Mouse (Mus musculus): ENCODE measurements around the gene Ucp2. TPM values are rescaled to one million over a fixed set of nuclear protein-coding genes. Genes with fewer than 3 reads are reported as not detected.

Ucp2 gene
- polyA plus RNA-seq (2015; fragmentation: Nextera tagmentation; extraction: Ambion mirVana) = 150 and 195 TPM in 2 replicates

DNA sequence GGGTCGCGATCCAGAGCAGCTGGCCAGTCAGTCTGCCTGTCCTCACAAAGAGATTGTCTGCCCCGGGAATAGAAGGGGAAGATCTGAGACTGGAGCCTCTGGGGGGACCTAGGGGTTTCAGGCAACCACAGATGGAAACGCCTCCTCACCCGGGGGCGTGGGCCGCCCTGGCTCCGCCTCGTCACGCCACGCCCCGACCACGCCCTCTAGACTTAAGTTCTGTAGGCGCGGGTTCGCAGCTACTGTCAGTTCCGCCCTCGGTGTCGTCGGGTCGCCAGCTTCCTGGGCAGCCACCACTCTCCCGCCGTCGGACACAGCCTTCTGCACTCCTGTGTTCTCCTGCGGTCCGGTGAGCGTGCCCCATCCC lies at the start of gene Ucp2:
Gene Ucp2, plus strand, starts transcription at position 221 of the 367 bp plus-strand sequence.
- H3K27ac ChIP-seq (ENCODE audit: low read length) = peak within 1 kb of the TSS; percentile 75
- 1% methylated on average over 27 of the region's 27 CpGs for WGBS
- peak; percentile 59 for ATAC-seq (replicated peaks; ENCODE audit: extremely low read depth, insufficient read depth, low FRiP score)
- H3K9ac ChIP-seq (ENCODE audit: low read length) = peak within 1 kb of the TSS; percentile 72
- H3K27me3 ChIP-seq (ENCODE audit: control insufficient read depth, insufficient read depth, low read length) = no peaks in the 10 kb centered on the region
- peaks cover 38% of the 10 kb centered on the region for H3K4me1 ChIP-seq (ENCODE audit: control insufficient read depth, insufficient read depth, low read length)
- no peaks in the 10 kb centered on the region for H3K9me3 ChIP-seq (replicated peaks; ENCODE audit: control insufficient read depth, low read length)
- peaks cover 2% of the 10 kb centered on the region; the same call in 1 of the 2 replicates for H3K36me3 ChIP-seq (ENCODE audit: control insufficient read depth, insufficient read depth)
- peak within 1 kb of the TSS; percentile 77 for H3K4me2 ChIP-seq (ENCODE audit: low read depth, low read length)
- peak within 1 kb of the TSS; percentile 55 for H3K4me3 ChIP-seq (ENCODE audit: low read length)

DNA sequence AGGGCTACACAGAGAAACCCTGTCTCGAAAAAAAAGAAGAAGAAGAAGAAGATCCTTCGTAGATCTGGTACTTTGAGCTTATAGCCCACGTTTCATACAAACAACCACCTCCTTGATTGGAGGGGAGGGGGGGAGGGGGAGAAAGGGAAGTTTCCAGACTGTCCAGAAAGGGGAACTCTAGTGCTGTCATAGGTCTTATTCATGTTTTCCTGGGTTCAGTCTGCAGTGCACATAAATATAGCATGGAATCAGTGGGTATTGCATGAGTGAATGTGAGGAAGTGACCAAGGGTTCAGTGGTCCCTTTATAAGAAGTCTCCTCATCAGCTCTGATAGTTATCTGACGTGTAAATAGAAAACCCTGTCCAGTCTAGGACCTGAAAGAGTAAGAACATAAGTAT lies 49.4 kb upstream of the Ucp2 start:
- H3K4me3 ChIP-seq (ENCODE audit: low read length) = no peak overlapping the region
- no peak for ATAC-seq (replicated peaks; ENCODE audit: extremely low read depth, insufficient read depth, low FRiP score)
- H3K9me3 ChIP-seq (replicated peaks; ENCODE audit: control insufficient read depth, low read length) = no peaks in the 10 kb centered on the region
- no peak overlapping the region for H3K27ac ChIP-seq (ENCODE audit: low read length)
- peaks cover 29% of the 10 kb centered on the region for H3K36me3 ChIP-seq (ENCODE audit: control insufficient read depth, insufficient read depth)
- H3K27me3 ChIP-seq (ENCODE audit: control insufficient read depth, insufficient read depth, low read length) = no peaks in the 10 kb centered on the region
- 87% methylated on average over 4 of the region's 4 CpGs for WGBS
- no peak overlapping the region for H3K4me2 ChIP-seq (ENCODE audit: low read depth, low read length)
- no peak overlapping the region for H3K9ac ChIP-seq (ENCODE audit: low read length)
- no peaks in the 10 kb centered on the region for H3K4me1 ChIP-seq (ENCODE audit: control insufficient read depth, insufficient read depth, low read length)

GRCm38 (mm10) chr7:100446271-100446670 lies 46.9 kb upstream of the Ucp2 start:
- H3K27me3 ChIP-seq (ENCODE audit: control insufficient read depth, insufficient read depth, low read length) = no peaks in the 10 kb centered on the region
- WGBS = 97% methylated on average over 5 of the region's 5 CpGs
- H3K4me3 ChIP-seq (ENCODE audit: low read length) = no peak overlapping the region
- no peaks in the 10 kb centered on the region for H3K4me1 ChIP-seq (ENCODE audit: control insufficient read depth, insufficient read depth, low read length)
- H3K9ac ChIP-seq (ENCODE audit: low read length) = no peak overlapping the region
- H3K9me3 ChIP-seq (replicated peaks; ENCODE audit: control insufficient read depth, low read length) = no peaks in the 10 kb centered on the region
- ATAC-seq (replicated peaks; ENCODE audit: extremely low read depth, insufficient read depth, low FRiP score) = no peak
- no peak overlapping the region for H3K27ac ChIP-seq (ENCODE audit: low read length)
- H3K36me3 ChIP-seq (ENCODE audit: control insufficient read depth, insufficient read depth) = peaks cover 34% of the 10 kb centered on the region
- no peak overlapping the region for H3K4me2 ChIP-seq (ENCODE audit: low read depth, low read length)

DNA sequence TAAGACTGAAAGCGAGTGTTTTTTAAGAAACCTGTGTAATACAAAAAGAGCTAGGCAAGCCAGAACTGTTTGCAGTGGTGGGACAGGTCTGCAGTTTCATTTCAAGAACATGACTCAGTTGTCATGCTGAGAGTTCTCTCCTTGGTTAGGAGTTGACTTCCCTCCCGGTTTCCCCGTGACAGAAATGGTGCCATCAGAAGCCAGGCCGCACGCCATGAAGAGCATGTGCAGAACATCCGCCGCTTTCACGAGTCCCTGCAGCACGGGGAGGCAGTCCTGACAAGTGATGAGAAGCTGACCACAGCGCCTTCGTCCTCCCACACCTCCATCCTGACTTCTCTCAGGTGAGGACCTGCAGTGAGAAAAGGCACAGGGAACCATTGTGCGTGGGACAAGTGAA lies 44.6 kb upstream of the Ucp2 start:
- H3K4me3 ChIP-seq (ENCODE audit: low read length) = no peak overlapping the region
- H3K4me1 ChIP-seq (ENCODE audit: control insufficient read depth, insufficient read depth, low read length) = no peaks in the 10 kb centered on the region
- 89% methylated on average over 12 of the region's 12 CpGs for WGBS
- H3K27me3 ChIP-seq (ENCODE audit: control insufficient read depth, insufficient read depth, low read length) = no peaks in the 10 kb centered on the region
- H3K4me2 ChIP-seq (ENCODE audit: low read depth, low read length) = no peak overlapping the region
- no peak overlapping the region for H3K9ac ChIP-seq (ENCODE audit: low read length)
- H3K36me3 ChIP-seq (ENCODE audit: control insufficient read depth, insufficient read depth) = peaks cover 39% of the 10 kb centered on the region
- H3K27ac ChIP-seq (ENCODE audit: low read length) = no peak overlapping the region
- ATAC-seq (replicated peaks; ENCODE audit: extremely low read depth, insufficient read depth, low FRiP score) = no peak
- H3K9me3 ChIP-seq (replicated peaks; ENCODE audit: control insufficient read depth, low read length) = no peaks in the 10 kb centered on the region

DNA sequence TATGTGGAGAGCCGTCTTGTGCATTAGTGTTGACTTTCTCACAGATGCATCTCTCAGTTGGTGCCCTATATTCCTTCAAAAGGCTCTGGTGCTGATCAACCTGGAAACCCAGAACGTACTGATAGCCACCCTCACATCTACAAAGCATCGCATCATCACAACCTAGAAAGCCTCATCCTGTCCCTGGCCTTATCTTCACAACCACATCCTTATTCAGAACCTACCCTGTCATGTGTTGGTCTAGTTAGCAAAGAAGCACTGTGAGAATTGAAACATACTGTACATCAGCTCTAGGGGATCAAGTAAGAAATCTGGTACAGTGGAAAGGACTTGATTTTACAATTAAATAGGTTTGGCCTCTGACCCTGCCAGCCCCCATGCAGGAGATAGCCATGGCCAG lies 44.2 kb upstream of the Ucp2 start:
- Histone ChIP-seq H3K4me3 (ENCODE audit: low read length) (no peak overlapping the region), H3K4me1 (ENCODE audit: control insufficient read depth, insufficient read depth, low read length) (no peaks in the 10 kb centered on the region), H3K4me2 (ENCODE audit: low read depth, low read length) (no peak overlapping the region), H3K27me3 (ENCODE audit: control insufficient read depth, insufficient read depth, low read length) (no peaks in the 10 kb centered on the region), H3K27ac (ENCODE audit: low read length) (no peak overlapping the region), H3K36me3 (ENCODE audit: control insufficient read depth, insufficient read depth) (peaks cover 39% of the 10 kb centered on the region), H3K9ac (ENCODE audit: low read length) (no peak overlapping the region), H3K9me3 (replicated peaks; ENCODE audit: control insufficient read depth, low read length) (no peaks in the 10 kb centered on the region)
- no peak for ATAC-seq (replicated peaks; ENCODE audit: extremely low read depth, insufficient read depth, low FRiP score)
- WGBS = 84% methylated on average over 3 of the region's 3 CpGs

DNA sequence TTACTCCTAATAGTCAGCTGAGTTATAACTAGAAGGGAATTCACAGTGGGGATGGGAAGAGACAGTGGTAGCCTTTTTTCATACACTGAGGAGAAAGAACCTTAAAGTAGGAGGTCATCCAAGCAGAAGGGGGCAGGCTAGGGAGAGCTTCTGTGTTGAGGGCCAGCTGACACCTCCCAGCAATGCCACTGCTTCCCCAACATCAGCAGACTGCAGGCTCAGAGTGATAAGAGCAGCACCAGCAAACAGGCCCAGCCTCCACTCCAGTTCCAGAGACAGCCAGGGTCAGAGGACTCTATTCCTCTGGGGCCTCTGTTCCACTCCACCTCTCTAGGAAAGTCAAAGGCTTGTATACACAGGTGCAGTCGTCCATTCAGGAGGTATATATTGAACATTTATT lies 35.0 kb upstream of the Ucp2 start:
- ATAC-seq (replicated peaks; ENCODE audit: extremely low read depth, insufficient read depth, low FRiP score) = no peak
- WGBS = 42% methylated on average over 1 of the region's 1 CpGs
- Histone ChIP-seq H3K27ac (ENCODE audit: low read length) (no peak overlapping the region), H3K9ac (ENCODE audit: low read length) (no peak overlapping the region), H3K4me2 (ENCODE audit: low read depth, low read length) (no peak overlapping the region), H3K4me3 (ENCODE audit: low read length) (no peak overlapping the region), H3K4me1 (ENCODE audit: control insufficient read depth, insufficient read depth, low read length) (peaks cover 8% of the 10 kb centered on the region), H3K27me3 (ENCODE audit: control insufficient read depth, insufficient read depth, low read length) (no peaks in the 10 kb centered on the region), H3K36me3 (ENCODE audit: control insufficient read depth, insufficient read depth) (peaks cover 17% of the 10 kb centered on the region), H3K9me3 (replicated peaks; ENCODE audit: control insufficient read depth, low read length) (no peaks in the 10 kb centered on the region)

DNA sequence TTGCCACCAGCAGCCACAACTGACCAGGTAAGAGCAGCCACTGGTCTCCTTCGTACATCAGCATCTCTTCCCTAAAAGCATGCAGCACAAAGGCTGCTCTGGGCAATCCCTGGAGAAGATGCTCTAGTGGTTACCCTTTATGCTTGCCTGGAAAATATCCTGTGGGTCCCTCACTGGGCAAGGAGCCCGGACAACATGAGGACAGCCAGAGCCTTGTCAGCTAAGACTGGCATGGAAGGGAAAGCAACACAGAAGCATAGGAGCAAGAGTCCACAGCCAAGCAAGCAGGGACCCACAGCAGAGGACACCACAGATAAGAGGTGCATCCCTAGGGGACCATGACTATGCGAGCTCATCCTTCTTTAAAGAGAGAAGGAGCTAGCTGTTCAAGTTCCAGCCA lies 33.3 kb upstream of the Ucp2 start:
- H3K27me3 ChIP-seq (ENCODE audit: control insufficient read depth, insufficient read depth, low read length) = no peaks in the 10 kb centered on the region
- no peaks in the 10 kb centered on the region for H3K9me3 ChIP-seq (replicated peaks; ENCODE audit: control insufficient read depth, low read length)
- ATAC-seq (replicated peaks; ENCODE audit: extremely low read depth, insufficient read depth, low FRiP score) = no peak
- 82% methylated on average over 3 of the region's 3 CpGs for WGBS
- no peak overlapping the region for H3K4me2 ChIP-seq (ENCODE audit: low read depth, low read length)
- H3K27ac ChIP-seq (ENCODE audit: low read length) = no peak overlapping the region
- H3K9ac ChIP-seq (ENCODE audit: low read length) = no peak overlapping the region
- H3K4me3 ChIP-seq (ENCODE audit: low read length) = no peak overlapping the region
- peaks cover 15% of the 10 kb centered on the region for H3K4me1 ChIP-seq (ENCODE audit: control insufficient read depth, insufficient read depth, low read length)
- peaks cover 14% of the 10 kb centered on the region for H3K36me3 ChIP-seq (ENCODE audit: control insufficient read depth, insufficient read depth)

- 60% methylated on average over 6 of the region's 6 CpGs for WGBS
- no peak overlapping the region for H3K9ac ChIP-seq (ENCODE audit: low read length)
- no peaks in the 10 kb centered on the region for H3K27me3 ChIP-seq (ENCODE audit: control insufficient read depth, insufficient read depth, low read length)
- ATAC-seq (replicated peaks; ENCODE audit: extremely low read depth, insufficient read depth, low FRiP score) = no peak
- H3K4me3 ChIP-seq (ENCODE audit: low read length) = no peak overlapping the region
- no peak overlapping the region for H3K27ac ChIP-seq (ENCODE audit: low read length)
- H3K36me3 ChIP-seq (ENCODE audit: control insufficient read depth, insufficient read depth) = peaks cover 5% of the 10 kb centered on the region
- no peaks in the 10 kb centered on the region for H3K9me3 ChIP-seq (replicated peaks; ENCODE audit: control insufficient read depth, low read length)
- H3K4me1 ChIP-seq (ENCODE audit: control insufficient read depth, insufficient read depth, low read length) = peaks cover 33% of the 10 kb centered on the region
- H3K4me2 ChIP-seq (ENCODE audit: low read depth, low read length) = no peak overlapping the region
Measured at GRCm38 (mm10) chr7:100461621-100462151, 31.5 kb upstream of the Ucp2 start.

DNA sequence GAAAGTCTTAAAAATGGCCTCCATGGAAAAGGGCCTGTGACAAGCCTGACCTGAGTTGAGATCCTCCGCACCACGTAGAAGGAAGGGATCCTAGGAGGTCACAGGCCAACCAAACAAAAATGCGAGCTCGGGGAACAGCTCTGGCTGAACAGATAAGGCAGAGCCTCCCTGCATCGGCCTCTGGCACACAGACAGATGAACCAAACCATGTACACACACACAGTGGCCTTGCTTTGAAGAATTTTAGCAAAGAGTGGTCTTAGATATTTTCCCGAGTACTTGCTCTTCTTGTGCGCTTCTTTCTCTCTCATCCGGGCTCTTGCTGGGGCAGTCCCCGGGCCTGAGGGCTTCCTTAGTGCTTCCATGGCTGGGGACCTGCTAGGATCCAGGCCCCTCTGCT lies 29.9 kb upstream of the Ucp2 start:
- H3K4me3 ChIP-seq (ENCODE audit: low read length) = no peak overlapping the region
- no peak overlapping the region for H3K4me2 ChIP-seq (ENCODE audit: low read depth, low read length)
- no peaks in the 10 kb centered on the region for H3K27me3 ChIP-seq (ENCODE audit: control insufficient read depth, insufficient read depth, low read length)
- 63% methylated on average over 9 of the region's 9 CpGs for WGBS
- H3K27ac ChIP-seq (ENCODE audit: low read length) = no peak overlapping the region
- no peaks in the 10 kb centered on the region for H3K9me3 ChIP-seq (replicated peaks; ENCODE audit: control insufficient read depth, low read length)
- H3K4me1 ChIP-seq (ENCODE audit: control insufficient read depth, insufficient read depth, low read length) = peaks cover 33% of the 10 kb centered on the region
- no peak for ATAC-seq (replicated peaks; ENCODE audit: extremely low read depth, insufficient read depth, low FRiP score)
- no peak overlapping the region for H3K9ac ChIP-seq (ENCODE audit: low read length)
- H3K36me3 ChIP-seq (ENCODE audit: control insufficient read depth, insufficient read depth) = peaks cover 5% of the 10 kb centered on the region
